Mouse (Mus musculus): ENCODE measurements around the gene Lyst.
A peak's percentile ranks its signal among the peaks of the same experiment; 100 is the strongest.

Gene Lyst

DNA sequence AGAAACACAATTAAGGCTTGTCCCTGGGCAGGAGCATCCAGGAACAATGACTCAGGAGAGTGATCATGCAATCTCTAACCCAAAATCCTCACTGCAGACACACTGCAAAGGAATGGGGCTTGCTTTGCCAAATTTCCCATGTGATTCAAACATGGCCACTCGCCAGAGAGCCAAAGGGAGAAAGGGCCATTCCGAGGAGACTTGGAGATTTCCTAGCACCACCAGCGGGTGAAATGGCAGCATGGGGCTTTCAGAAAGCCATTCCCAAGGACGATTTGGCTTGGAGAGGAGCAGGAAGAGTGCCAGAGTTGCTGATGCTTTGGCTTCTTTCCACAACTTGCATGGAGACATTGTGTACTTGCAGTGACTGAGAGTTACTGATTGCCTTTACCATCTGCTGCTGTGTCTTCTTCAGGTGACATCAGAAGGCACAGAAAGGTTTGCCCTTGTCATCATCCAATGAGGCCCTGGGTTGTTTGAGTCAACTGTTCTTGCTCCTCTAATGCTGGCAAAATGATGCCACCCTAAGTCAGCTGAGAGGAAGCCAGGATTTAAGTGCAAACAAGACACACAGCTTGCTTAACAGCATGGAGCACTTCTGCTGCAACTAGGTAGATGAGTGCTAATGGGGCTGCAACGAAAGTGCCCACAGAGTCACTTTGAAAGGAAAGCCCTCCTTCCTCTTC lies 16.5 kb upstream of the Lyst start:
- DNase-seq = peak; percentile 91

DNA sequence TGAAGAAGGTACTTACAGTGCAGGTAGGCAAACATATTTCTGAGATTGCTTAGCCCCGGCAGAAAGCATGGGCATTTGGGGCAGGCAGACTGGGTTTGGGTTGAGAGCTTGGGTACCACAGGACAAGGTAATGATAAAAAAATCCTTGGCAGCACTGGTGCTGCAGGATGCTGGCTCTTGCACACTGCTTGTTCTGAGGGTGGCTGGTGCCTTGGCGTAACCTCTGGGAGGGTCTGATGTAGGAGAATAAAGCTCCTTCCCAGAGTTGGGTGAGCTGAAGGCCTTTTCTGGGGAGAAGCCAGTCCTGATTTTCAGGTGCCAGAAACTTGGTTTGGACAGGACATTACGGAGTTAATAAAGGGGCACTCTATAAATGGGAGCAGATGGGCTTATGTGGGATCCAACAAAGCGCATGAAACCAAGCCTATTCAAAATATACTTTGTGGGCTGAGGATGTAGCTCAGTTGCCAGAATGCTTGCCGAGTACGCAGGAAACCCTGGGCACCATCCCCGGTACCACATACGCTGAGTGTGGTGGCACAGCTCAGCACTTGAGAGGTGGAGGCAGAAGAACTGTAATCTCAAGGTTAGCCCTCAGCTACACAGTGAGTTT lies 15.8 kb upstream of the Lyst start:
- no peak for DNase-seq

DNA sequence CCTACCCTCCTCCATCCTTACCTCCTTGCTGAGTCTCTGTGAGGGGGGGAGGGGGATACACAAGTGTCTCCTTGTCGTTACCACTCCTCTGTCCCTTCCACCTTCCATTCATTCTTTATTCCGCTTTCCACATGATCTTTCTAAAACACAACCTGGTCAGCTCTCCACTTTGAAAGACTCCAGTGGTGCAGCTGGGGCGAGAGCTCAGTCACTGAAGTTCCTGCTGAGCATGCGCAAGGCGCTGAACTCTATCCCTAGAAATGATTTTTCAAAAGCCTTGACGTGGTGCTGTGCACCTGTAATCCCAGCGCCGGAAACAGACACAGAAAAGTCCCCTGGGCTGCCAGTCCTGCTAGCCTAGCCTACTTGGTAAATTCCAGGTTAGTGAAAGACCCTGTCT lies 15.1 kb upstream of the Lyst start:
- no peak for DNase-seq

DNA sequence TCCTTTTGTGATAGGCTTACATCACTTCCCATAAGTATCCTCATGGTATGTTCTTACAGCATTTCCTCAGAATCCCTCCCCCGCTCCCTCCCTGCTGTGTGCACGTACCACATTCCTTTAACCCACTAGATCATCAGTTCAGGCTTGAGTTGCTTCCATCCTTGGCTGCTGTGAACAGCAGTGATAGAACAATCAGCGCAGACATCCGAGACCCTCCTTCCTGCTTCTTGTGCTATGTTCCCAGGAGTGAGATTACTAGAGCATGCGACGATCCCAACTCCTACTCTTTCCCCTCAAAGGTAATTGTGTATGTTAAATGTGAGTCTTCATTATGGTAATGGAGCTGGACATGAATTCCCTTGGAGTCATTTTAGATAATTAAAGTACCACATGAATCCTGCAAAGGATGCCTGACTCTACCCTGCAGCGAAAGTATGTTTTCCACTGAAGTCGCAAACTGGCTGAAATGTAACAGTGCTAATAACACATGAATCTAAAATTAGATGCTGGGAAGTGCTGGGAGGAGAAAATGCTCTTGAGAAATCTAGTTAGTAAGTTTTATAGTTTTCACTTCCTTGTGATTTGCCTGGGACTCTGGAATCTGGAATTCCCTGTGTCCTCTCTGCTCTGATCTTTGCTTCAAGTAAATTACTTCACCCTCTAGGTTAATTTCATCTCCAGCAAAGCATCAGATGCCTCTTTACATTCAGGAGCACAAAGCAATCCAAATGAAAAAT lies 13.6 kb upstream of the Lyst start:
- no peak for DNase-seq

DNA sequence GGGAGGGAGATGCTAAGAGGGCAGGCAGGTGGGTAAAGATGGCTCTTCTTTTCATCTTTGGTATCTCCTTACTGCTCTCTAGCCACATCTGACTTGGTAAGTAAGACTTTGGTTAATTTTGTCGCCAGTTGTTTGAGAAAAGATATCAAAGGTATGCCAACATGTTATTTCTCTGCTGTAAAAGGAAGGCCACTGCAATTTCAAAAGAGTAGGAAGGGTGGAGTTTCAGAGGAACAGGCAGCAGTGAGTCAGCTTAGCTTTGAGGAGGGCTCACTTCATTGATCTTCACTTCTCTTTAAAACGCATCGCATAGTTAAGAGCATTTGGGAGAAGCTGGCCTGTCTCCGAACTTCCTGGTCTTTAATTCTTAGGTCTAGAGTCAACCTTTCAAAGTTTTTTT lies 8.2 kb upstream of the Lyst start:
- no peak for DNase-seq

DNA sequence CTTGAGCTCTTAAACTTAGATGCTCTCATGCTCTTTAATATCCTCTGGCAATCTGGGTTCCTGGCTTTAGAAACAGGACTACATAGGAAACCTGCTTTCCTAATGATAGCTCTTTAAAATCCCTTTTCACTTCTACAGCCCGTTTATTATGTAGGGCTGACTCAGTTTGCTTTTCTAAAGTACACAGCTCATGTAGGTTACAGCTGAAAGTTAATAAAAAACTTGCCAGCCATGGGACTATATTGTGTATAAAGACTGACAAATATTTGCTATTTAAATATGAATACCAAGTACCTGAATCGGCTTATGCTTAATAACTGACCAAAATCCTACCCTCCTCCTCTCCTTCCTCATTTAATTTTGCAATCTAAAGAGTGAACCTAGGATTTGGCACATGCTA lies 6.7 kb upstream of the Lyst start:
- no peak for DNase-seq

DNA sequence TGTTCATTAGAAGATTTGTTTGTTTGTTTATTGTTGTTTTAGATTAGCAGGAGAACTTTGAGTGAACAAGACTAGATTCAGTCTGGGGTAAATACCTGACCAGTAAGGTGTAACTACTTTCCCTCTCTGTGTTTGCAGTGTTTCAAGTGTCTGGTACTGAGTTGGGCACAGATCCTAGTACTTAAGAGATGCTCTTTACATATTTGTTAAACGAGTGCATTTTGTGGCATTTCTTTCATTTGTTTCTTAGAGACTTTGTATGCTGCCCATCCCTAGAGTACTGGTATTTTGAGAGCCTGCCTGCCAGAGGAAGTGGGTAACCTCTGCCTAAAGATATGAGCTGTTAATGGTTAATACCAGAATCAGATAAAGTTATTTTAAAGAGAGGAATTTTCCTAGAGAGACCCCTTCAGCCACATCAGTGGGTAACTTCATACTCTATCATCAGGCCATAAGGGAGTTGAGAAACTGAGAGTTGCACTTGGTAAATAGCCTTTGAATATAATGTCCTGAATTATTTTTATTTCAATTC lies 2.5 kb upstream of the Lyst start:
- DNase-seq = no peak

DNA sequence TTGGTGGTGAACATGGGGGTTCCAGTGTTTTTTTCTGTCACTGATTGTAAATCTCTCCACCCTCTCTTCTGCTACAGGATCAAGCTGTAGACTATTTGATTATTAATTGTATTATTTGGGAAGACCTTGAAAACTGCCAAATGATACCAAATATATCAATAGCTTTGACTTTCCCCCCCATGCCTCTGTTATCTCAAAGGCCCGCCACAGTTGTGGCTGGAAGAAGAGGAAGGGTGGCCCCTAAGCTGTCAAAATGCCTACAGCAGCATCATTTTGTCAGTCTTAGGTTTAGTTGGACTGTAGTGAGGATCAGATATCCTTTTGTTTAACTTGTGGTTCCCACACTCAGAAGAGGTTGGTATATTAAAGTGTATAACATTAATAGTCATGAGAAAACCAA lies 1.7 kb upstream of the Lyst start:
- DNase-seq = no peak

DNA sequence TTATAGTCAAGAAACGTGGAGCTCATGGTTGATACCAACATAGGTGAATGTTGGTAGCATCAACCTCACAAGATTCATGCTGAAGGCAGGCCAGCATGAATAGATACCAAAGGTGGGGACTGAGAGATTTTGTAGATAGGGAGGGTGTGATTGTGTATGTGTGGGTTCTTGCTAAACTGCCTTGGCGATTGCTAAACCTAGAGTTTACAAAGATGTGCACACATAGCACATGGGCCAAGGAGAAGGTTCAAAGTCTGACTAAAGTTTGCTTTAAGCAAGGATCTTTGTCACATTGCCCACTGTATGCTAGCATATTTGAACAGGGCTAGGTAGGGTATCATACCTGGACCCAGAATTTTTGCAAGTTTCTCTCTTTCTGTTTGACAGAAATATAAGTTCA lies 1.2 kb upstream of the Lyst start:
- DNase-seq = no peak

DNA sequence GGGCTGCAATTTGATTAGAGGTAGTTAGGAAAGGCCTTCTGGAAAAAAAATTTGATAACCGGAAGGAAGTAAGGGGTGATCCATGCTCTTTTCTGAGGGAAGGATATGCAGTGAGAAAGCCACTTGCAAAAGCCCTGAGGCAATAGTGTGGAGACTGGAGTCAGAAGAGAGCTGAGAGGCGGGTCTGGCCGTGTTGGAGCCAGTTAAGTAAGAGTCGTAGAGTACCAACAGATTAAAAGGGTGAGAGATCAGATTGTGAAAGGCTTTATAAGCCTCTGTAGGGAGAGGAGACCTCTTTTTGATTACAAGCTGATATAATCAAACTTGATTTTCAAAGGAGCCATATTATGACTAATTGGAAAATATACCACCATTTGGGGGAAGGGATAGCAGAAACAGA lies 1.7 kb downstream of the Lyst start:
- DNase-seq = peak; percentile 22

DNA sequence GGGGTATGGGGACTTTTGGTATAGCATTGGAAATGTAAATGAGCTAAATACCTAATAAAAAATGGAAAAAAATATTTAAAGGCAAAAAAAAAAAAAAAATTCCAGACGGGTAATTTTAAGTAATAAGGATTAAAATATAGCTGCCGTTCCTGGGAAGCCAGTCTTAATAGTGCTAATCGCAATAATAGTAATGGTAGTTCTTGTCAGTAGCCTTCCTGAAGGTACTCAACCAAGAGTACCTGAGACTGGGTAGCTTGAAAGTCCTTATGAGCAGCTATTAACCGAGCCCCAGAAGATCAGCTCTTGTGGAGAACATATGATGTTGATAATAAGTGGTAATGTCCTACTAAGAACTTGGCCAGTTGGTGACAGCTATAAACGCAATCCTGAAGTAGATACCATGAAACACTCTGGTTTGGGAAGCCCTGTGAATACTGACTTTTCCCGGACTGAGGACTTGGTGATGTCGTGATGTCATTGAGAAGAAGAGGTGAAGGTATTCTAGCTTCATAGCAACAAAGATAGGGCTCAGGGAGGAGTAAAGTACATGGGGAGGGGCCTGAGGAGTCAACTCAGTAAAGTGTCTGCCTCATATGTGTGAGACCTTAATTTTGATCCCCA lies 6.3 kb downstream of the Lyst start:
- no peak for DNase-seq

DNA sequence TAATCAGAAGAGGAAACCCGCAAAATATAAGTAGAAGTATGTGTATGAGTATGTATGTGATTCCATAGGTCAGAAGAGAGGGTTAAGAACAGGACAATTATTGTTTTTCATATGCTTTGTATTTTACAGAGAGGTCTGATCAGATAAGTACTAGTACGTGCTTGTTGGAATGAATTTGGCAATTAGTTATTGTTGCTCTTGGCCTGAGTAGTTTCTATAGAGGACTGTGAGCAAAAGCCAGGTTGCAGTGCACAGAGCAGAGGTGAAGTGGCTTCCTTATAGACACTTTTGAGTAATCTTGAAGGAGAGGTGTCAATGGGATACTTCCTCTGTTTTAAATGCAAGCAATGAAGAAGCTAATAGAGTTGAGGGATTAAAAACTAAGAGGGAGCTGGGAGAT lies 7.7 kb downstream of the Lyst start:
- DNase-seq = no peak

DNA sequence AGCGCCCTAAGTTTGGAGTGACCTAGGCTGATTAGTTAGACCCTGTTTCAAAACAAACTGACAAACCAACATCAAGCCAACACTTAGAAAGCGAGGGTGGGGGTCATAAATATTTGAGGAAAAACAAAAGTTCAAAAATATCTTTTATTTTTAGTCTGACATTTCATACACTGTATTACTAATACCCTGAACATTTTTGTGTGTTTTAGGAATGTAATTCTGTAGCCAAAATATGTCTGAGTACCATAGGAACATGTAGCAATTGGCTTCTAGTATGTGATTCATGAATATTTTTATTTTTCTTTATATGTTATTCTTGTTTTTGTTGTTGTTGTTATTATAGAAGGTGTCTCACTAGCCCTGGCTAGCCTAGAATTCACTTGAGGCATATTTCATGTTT lies 11.2 kb downstream of the Lyst start:
- DNase-seq = no peak

DNA sequence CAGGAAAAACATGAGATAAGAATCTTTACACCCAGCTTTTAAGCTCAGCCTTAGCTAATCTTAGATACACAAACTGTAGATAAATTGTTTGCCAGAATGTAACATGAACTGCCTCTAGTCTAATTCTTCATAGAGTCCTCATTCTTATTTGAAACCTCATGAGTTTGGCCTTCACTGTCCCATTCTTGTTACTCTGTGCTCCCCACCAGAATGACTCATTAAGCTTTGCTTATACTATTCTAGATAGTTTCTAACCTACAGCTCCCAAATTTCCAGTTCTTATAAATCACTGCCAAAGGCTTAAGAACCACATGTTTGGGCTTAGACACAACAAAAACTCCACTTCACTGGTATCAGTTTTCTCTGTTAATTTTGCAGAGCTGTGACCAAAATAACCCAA lies 16.0 kb downstream of the Lyst start:
- DNase-seq = no peak

DNA sequence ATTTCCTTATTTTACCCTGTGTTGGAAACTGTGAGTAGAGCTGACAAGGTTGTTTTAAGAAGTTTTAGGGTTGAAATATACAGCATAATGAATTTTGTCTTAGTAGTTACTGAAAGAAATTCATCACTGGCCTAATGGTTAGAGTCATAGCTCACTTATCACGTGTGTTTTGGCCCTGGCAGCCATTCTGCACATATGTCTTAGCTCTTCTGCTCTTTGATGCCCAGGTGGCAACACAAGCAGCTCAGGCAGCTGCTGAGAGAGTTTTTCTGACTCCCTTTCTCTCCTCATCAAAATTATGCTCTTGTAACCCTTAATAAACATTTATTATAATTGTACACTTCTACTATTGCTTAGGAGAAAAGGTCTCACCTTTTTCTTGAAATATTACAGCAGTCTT lies 18.1 kb downstream of the Lyst start:
- no peak for DNase-seq

DNA sequence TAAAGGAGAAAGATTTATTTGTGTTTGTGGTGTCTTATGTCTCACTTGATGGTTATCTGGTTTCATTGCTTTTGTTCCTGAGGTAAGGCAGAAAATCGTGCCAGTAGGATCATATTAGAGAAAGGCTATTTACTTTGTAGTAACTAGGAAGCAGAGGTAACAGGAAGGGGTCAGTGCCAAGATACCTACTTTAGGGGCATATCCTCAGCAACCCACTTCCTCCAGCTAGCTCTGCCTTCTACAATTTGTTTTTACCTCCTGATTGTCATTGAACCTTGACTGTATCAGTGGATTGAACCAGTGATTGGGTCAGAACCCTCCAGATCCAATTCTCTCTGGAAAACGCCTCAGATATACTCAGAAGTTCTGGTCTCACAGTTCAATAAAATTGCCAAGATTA lies 19.5 kb downstream of the Lyst start:
- DNase-seq = no peak

DNA sequence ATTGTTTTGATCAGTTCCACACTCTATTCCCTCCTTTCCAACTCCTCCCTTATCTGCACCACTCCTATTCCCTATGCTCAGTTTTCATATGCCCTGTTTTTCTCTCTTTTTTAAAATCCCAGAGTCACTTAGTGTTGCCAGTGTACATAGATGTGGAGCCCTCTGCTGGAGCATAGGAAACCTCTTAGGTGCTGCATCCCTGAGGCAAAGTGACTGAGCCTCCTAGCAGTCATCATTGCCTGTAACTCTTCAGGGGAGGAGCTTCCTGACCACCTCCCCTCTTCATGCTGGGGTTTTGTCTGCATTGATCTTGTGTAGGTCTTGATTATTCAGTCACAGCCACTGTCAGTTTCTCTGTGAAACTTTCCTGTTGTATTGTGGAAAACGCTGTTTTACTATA lies 22.7 kb downstream of the Lyst start:
- DNase-seq = peak; percentile 57

DNA sequence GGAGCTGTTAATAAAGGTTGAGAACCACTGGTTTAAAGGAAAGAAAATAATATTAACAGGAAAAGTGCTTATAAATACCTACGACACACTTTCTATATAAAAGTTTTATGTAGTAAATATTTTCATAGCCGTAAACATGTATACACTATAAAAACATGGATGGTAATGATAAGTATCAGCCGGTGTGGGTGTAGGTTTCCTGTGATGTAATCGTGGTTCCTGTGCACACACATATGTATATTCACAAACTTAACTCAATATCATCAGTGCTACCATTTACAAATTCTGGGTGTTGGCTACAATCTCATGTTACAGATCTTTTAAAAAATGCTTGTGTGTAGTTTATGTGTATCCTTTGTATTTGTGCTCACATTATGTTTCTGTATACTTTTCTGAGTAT lies 24.0 kb downstream of the Lyst start:
- DNase-seq = no peak

DNA sequence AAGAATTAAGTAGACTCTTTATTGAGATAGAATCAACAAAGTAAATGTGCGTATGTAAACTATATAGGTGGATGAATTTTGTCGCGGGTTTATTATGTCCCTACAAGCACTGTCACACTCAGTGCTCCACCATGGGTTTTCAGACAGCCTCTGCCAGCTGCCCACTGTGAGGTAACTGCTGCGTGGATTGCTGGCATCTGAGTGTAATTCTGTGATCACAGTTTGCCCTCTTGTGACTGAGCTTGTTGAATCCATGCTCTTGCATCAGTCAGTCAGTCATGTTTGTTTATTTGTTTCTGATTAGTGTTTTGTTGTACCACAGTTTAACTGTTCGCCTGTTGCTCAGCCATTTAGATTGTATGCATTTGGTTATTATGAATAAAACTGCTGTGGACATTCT lies 31.3 kb downstream of the Lyst start:
- no peak for DNase-seq

DNA sequence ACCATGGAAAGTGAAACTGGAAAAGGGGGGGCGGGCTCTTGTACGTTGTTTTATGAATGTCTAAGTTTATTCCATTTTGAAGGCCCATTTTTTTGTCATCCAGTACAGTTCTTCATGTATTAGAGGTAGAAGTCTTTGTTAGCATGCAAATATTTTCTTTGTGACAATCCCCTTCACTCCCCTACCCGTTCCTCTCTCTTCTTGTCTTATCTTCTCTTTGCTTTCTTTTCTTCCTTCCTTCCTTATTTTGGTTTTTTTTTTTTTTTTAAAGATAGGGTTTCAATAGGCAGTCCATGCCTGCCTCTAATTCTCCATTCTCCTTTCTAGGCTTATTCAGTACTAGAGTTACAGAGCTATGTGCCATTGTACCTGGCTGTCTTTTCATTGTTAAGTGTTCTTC lies 32.4 kb downstream of the Lyst start:
- DNase-seq = no peak

DNA sequence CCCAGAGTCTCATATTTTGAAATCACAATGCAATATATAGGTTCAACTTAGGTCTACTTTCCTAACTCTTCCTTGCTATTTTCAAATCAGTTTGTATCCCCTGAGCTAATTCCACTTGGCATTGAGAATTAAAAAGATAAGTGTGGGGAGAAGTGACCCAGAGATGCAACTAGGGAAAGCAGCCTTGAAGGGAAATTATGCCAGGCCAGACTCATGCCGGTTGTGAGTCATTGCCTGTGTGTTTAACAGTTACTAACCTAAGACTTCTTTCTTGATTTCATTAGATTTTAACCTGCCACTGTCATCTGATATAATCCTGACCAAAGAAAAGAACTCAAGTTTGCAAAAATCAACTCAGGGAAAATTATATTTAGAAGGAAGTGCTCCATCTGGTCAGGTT lies 43.5 kb downstream of the Lyst start:
- DNase-seq = no peak

DNA sequence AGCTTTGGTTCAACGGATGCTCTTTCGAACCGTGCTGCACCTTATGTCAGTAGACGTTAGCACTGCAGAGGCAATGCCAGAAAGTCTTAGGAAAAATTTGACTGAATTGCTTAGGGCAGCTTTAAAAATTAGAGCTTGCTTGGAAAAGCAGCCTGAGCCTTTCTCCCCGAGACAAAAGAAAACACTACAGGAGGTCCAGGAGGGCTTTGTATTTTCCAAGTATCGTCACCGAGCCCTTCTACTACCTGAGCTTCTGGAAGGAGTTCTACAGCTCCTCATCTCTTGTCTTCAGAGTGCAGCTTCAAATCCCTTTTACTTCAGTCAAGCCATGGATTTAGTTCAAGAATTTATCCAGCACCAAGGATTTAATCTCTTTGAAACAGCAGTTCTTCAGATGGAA lies 44.5 kb downstream of the Lyst start:
- DNase-seq = no peak

DNA sequence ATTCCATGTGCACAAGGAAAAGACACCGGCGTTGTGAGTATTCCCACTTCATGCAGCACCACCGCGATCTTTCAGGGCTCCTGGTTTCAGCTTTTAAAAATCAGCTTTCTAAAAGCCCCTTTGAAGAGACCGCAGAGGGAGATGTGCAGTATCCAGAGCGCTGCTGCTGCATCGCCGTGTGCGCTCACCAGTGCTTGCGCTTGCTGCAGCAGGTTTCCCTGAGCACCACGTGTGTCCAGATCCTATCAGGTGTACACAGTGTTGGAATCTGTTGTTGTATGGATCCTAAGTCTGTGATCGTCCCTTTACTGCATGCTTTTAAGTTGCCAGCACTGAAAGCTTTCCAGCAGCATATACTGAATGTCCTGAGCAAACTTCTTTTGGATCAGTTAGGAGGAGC lies 45.0 kb downstream of the Lyst start:
- no peak for DNase-seq

DNA sequence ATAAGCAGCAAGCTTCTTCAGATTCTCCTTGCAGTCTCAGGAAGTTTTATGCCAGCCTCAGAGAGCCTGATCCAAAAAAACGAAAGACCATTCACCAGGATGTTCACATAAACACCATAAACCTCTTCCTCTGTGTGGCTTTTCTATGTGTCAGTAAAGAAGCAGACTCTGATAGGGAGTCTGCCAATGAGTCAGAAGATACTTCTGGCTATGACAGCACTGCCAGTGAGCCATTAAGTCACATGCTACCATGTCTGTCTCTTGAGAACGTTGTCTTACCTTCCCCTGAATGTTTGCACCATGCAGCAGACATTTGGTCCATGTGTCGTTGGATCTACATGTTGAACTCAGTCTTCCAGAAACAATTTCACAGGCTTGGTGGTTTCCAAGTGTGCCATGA lies 47.4 kb downstream of the Lyst start:
- DNase-seq = no peak

Measured in lung, postnatal 10 days (tissue).